ENCODE assay signal across 27 mouse cellular contexts in the genomic region with DNA sequence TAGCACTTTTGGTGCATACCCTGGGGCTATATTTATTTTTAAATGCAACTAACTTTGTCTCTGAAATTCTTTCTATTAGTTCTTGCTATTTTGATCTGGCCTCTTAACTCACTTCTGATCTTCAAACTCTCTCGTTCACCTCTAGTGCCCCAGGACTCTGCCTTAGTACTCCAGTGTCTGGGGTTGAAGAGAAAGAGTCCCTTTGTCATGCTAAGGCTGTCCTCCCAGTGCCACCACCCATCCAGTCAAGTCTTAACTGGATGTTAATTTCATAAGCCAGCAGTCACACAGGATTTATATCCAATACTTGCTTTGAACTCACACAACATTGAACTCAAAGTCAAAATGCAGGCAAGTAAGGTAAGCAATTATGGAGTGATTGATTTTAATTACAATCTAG.
DNase-seq lines count a peak whose midpoint lies in the region; ATAC-seq and TF ChIP-seq lines count a peak whose summit lies in the region.
"Had no signal": no experiment of that assay in that cellular context is flagged by ENCODE, and none has a peak within 500 bp of the region (broad histone marks: within the 10 kb centered on the region; RNA-seq: fewer than 3 reads in every experiment).

No protein-coding gene starts in this region.

- H3K36me3 ChIP-seq in lung, embryonic 14.5 days (ENCODE audit: insufficient read depth): no peaks in the 10 kb centered on the region
- H3K36me3 ChIP-seq: embryonic facial prominence, embryonic 13.5 days; embryonic facial prominence, embryonic 15.5 days; forebrain, embryonic 15.5 days; G1E had no signal

- H3K4me3 ChIP-seq in lung, embryonic 14.5 days (ENCODE audit: low read depth, low read length): no peak overlapping the region
- H3K4me3 ChIP-seq: embryonic facial prominence, embryonic 13.5 days; embryonic facial prominence, embryonic 15.5 days; erythroblast, embryonic 14.5 days; forebrain, embryonic 13.5 days; forebrain, embryonic 15.5 days had no signal

- H3K27ac ChIP-seq in lung, embryonic 14.5 days (ENCODE audit: low read depth): no peak overlapping the region
- H3K27ac ChIP-seq: embryonic facial prominence, embryonic 13.5 days; embryonic facial prominence, embryonic 15.5 days; forebrain, embryonic 13.5 days; forebrain, embryonic 15.5 days had no signal

- TF ChIP-seq CTCF in lung, embryonic 14.5 days (IDR thresholded peaks at IDR 0.05; ENCODE audit: low read depth): no peak

- DNase-seq in lung, embryonic 14.5 days: peak; percentile 3
- DNase-seq in lung, postnatal 10 days: no peak
- DNase-seq in ES-CJ7 (ENCODE audit: low read depth, low spot score): peak; percentile 52
- peak; percentile 19 for DNase-seq in R1 (ENCODE audit: low read depth, low spot score)
- no peak for DNase-seq in c-Kit-positive CD71-positive TER-119-positive erythroid progenitor cells, embryonic 14.5 days (ENCODE audit: low spot score)
- no peak for DNase-seq in layer of hippocampus, postnatal 14 days (ENCODE audit: low spot score in 2 of 2)
- DNase-seq: adrenal gland, adult 8-10 months; adrenal gland, postnatal 14 days; adrenal gland, postnatal 36 days; B cell, adult 2 months; cerebellum, adult 11 months; cerebellum, adult 18-20 months; cerebellum, adult 8-10 months; cerebellum, adult 9-11 months; cerebellum, postnatal 36 days; embryo, embryonic 11 days; forebrain, postnatal 0 days had no signal

- no peak overlapping the region for H3K9ac ChIP-seq in lung, embryonic 14.5 days
- H3K9ac ChIP-seq: embryonic facial prominence, embryonic 13.5 days; embryonic facial prominence, embryonic 15.5 days; forebrain, embryonic 13.5 days; forebrain, embryonic 15.5 days; forebrain, postnatal 0 days had no signal

- H3K9me3 ChIP-seq in lung, embryonic 14.5 days (ENCODE audit: low read depth, low read length): no peaks in the 10 kb centered on the region
- H3K9me3 ChIP-seq: embryonic facial prominence, embryonic 13.5 days; embryonic facial prominence, embryonic 15.5 days; forebrain, embryonic 13.5 days; forebrain, embryonic 15.5 days had no signal

- 62% methylated on average over 1 of the region's 1 CpGs for WGBS in lung, embryonic 14.5 days

- no peaks in the 10 kb centered on the region for H3K4me1 ChIP-seq in lung, embryonic 14.5 days (ENCODE audit: insufficient read depth)
- H3K4me1 ChIP-seq: embryonic facial prominence, embryonic 13.5 days; embryonic facial prominence, embryonic 15.5 days; forebrain, embryonic 13.5 days; forebrain, embryonic 15.5 days had no signal

- H3K4me2 ChIP-seq in lung, embryonic 14.5 days: no peak overlapping the region
- H3K4me2 ChIP-seq: embryonic facial prominence, embryonic 13.5 days; embryonic facial prominence, embryonic 15.5 days; forebrain, embryonic 13.5 days; forebrain, embryonic 15.5 days had no signal

- no peak for ATAC-seq in lung, embryonic 14.5 days (ENCODE audit: insufficient read depth)
- ATAC-seq: activated CD4-positive, CD25-positive, alpha-beta regulatory T cell, adult 4 months; CD4-positive, CD25-positive, alpha-beta regulatory T cell, adult 4 months; forebrain, embryonic 13.5 days; forebrain, embryonic 15.5 days; forebrain, postnatal 0 days; Patski had no signal

- H3K27me3 ChIP-seq in lung, embryonic 14.5 days (ENCODE audit: insufficient read depth, low read length): no peaks in the 10 kb centered on the region
- H3K27me3 ChIP-seq: CH12.LX; embryonic facial prominence, embryonic 13.5 days; embryonic facial prominence, embryonic 15.5 days; forebrain, embryonic 13.5 days; forebrain, embryonic 15.5 days; Patski had no signal

Comparison
In these comparisons a context has a peak if more than half of its experiments do, and no peak if none do; other contexts are left out.
1. DNase-seq: peak in lung, embryonic 14.5 days (single experiment), ES-CJ7 (single experiment) and R1 (single experiment); none in lung, postnatal 10 days (single experiment), c-Kit-positive CD71-positive TER-119-positive erythroid progenitor cells, embryonic 14.5 days (single experiment) and layer of hippocampus, postnatal 14 days (0 of 2).